Mouse (Mus musculus): ENCODE measurements around the gene Bad. TPM values are rescaled to one million over a fixed set of nuclear protein-coding genes. Genes with fewer than 3 reads are reported as not detected.

Bad gene
- polyA plus RNA-seq, 1 experiment from 2014 or later: 69.1 TPM

- H3K27me3 ChIP-seq (ENCODE audit: control insufficient read depth, insufficient read depth, low read length): peaks cover 28% of the 10 kb centered on the region
- H3K9me3 ChIP-seq (ENCODE audit: control insufficient read depth, low read depth, low read length): no peaks in the 10 kb centered on the region
- H3K9ac ChIP-seq (replicated peaks; ENCODE audit: low read depth, low read length): no peak overlapping the region
- peak overlapping the region; percentile 44; the same call in 1 of the 2 replicates for H3K27ac ChIP-seq (ENCODE audit: low read length)
- H3K36me3 ChIP-seq (ENCODE audit: control insufficient read depth, insufficient read depth, low read length): no peaks in the 10 kb centered on the region
- H3K4me2 ChIP-seq (replicated peaks; ENCODE audit: low read depth, low read length): peak overlapping the region; percentile 31
- peaks cover 5% of the 10 kb centered on the region for H3K4me1 ChIP-seq (ENCODE audit: control insufficient read depth, insufficient read depth, low read length)
- H3K4me3 ChIP-seq (ENCODE audit: low read depth, low read length): no peak overlapping the region
- WGBS: 13% methylated on average over 40 of the region's 40 CpGs
- ATAC-seq (ENCODE audit: insufficient number of reproducible peaks, insufficient read depth, low FRiP score, low read depth): no peak
Measured at GRCm38 (mm10) chr19:6925611-6926329, 15.9 kb upstream of the Bad start.

- Histone ChIP-seq H3K27ac (ENCODE audit: low read length) (peak overlapping the region; percentile 44; the same call in 1 of the 2 replicates), H3K4me1 (ENCODE audit: control insufficient read depth, insufficient read depth, low read length) (peaks cover 4% of the 10 kb centered on the region), H3K9ac (replicated peaks; ENCODE audit: low read depth, low read length) (no peak overlapping the region), H3K36me3 (ENCODE audit: control insufficient read depth, insufficient read depth, low read length) (no peaks in the 10 kb centered on the region), H3K4me2 (replicated peaks; ENCODE audit: low read depth, low read length) (peak overlapping the region; percentile 30), H3K9me3 (ENCODE audit: control insufficient read depth, low read depth, low read length) (no peaks in the 10 kb centered on the region), H3K27me3 (ENCODE audit: control insufficient read depth, insufficient read depth, low read length) (peaks cover 32% of the 10 kb centered on the region), H3K4me3 (ENCODE audit: low read depth, low read length) (peak overlapping the region; percentile 12)
- ATAC-seq (ENCODE audit: insufficient number of reproducible peaks, insufficient read depth, low FRiP score, low read depth): no peak
- WGBS: 20% methylated on average over 26 of the region's 26 CpGs
Measured at GRCm38 (mm10) chr19:6926559-6927255, 15.0 kb upstream of the Bad start.

- Histone ChIP-seq H3K36me3 (ENCODE audit: control insufficient read depth, insufficient read depth, low read length) (no peaks in the 10 kb centered on the region), H3K4me3 (ENCODE audit: low read depth, low read length) (0 out of 2 replicates have a peak overlapping the region, but pooled peaks have one; percentile 3), H3K4me2 (replicated peaks; ENCODE audit: low read depth, low read length) (no peak overlapping the region), H3K27me3 (ENCODE audit: control insufficient read depth, insufficient read depth, low read length) (peaks cover 44% of the 10 kb centered on the region), H3K4me1 (ENCODE audit: control insufficient read depth, insufficient read depth, low read length) (peaks cover 4% of the 10 kb centered on the region), H3K27ac (ENCODE audit: low read length) (no peak overlapping the region), H3K9me3 (ENCODE audit: control insufficient read depth, low read depth, low read length) (no peaks in the 10 kb centered on the region), H3K9ac (replicated peaks; ENCODE audit: low read depth, low read length) (no peak overlapping the region)
- no peak for ATAC-seq (ENCODE audit: insufficient number of reproducible peaks, insufficient read depth, low FRiP score, low read depth)
- 17% methylated on average over 9 of the region's 9 CpGs for WGBS
Measured at GRCm38 (mm10) chr19:6928080-6928479, 13.6 kb upstream of the Bad start.

- Histone ChIP-seq H3K9me3 (ENCODE audit: control insufficient read depth, low read depth, low read length) (no peaks in the 10 kb centered on the region), H3K4me2 (replicated peaks; ENCODE audit: low read depth, low read length) (no peak overlapping the region), H3K27ac (ENCODE audit: low read length) (no peak overlapping the region), H3K36me3 (ENCODE audit: control insufficient read depth, insufficient read depth, low read length) (no peaks in the 10 kb centered on the region), H3K4me1 (ENCODE audit: control insufficient read depth, insufficient read depth, low read length) (peaks cover 10% of the 10 kb centered on the region), H3K4me3 (ENCODE audit: low read depth, low read length) (no peak overlapping the region), H3K27me3 (ENCODE audit: control insufficient read depth, insufficient read depth, low read length) (peaks cover 51% of the 10 kb centered on the region), H3K9ac (replicated peaks; ENCODE audit: low read depth, low read length) (no peak overlapping the region)
- WGBS: 6% methylated on average over 2 of the region's 2 CpGs
- no peak for ATAC-seq (ENCODE audit: insufficient number of reproducible peaks, insufficient read depth, low FRiP score, low read depth)
Measured at GRCm38 (mm10) chr19:6931002-6931401, 10.7 kb upstream of the Bad start.

- 44% methylated on average over 1 of the region's 1 CpGs for WGBS
- peaks cover 10% of the 10 kb centered on the region; the same call in 1 of the 2 replicates for H3K4me1 ChIP-seq (ENCODE audit: control insufficient read depth, insufficient read depth, low read length)
- H3K36me3 ChIP-seq (ENCODE audit: control insufficient read depth, insufficient read depth, low read length): no peaks in the 10 kb centered on the region
Measured at GRCm38 (mm10) chr19:6932018-6932417, 9.6 kb upstream of the Bad start.

GRCm38 (mm10) chr19:6933102-6933435, 8.6 kb upstream of the Bad start:
- Histone ChIP-seq H3K27ac (ENCODE audit: low read length) (no peak overlapping the region), H3K27me3 (ENCODE audit: control insufficient read depth, insufficient read depth, low read length) (peaks cover 39% of the 10 kb centered on the region), H3K4me3 (ENCODE audit: low read depth, low read length) (no peak overlapping the region), H3K9ac (replicated peaks; ENCODE audit: low read depth, low read length) (no peak overlapping the region), H3K4me2 (replicated peaks; ENCODE audit: low read depth, low read length) (0 out of 2 replicates have a peak overlapping the region, but pooled peaks have one; percentile 83), H3K9me3 (ENCODE audit: control insufficient read depth, low read depth, low read length) (no peaks in the 10 kb centered on the region), H3K36me3 (ENCODE audit: control insufficient read depth, insufficient read depth, low read length) (no peaks in the 10 kb centered on the region), H3K4me1 (ENCODE audit: control insufficient read depth, insufficient read depth, low read length) (peaks cover 10% of the 10 kb centered on the region; the same call in 1 of the 2 replicates)
- no peak for ATAC-seq (ENCODE audit: insufficient number of reproducible peaks, insufficient read depth, low FRiP score, low read depth)
- 30% methylated on average over 4 of the region's 4 CpGs for WGBS

More at GRCm38 (mm10) chr19:6932018-6932417, 9.6 kb upstream of the Bad start:
- Histone ChIP-seq H3K27ac (ENCODE audit: low read length) (no peak overlapping the region), H3K4me2 (replicated peaks; ENCODE audit: low read depth, low read length) (no peak overlapping the region), H3K27me3 (ENCODE audit: control insufficient read depth, insufficient read depth, low read length) (peaks cover 44% of the 10 kb centered on the region), H3K9me3 (ENCODE audit: control insufficient read depth, low read depth, low read length) (no peaks in the 10 kb centered on the region), H3K9ac (replicated peaks; ENCODE audit: low read depth, low read length) (no peak overlapping the region), H3K4me3 (ENCODE audit: low read depth, low read length) (no peak overlapping the region)
- no peak for ATAC-seq (ENCODE audit: insufficient number of reproducible peaks, insufficient read depth, low FRiP score, low read depth)

- 5% methylated on average over 58 of the region's 58 CpGs for whole genome bisulfite sequencing
- ATAC-seq (ENCODE audit: insufficient number of reproducible peaks, insufficient read depth, low FRiP score, low read depth): no peak
Measured at GRCm38 (mm10) chr19:6933436-6934194, 8.0 kb upstream of the Bad start.

More at GRCm38 (mm10) chr19:6933436-6934194, 8.0 kb upstream of the Bad start:
- no peaks in the 10 kb centered on the region for H3K36me3 ChIP-seq (ENCODE audit: control insufficient read depth, insufficient read depth, low read length)
- peak overlapping the region; percentile 42 for H3K4me3 ChIP-seq (ENCODE audit: low read depth, low read length)
- H3K9ac ChIP-seq (replicated peaks; ENCODE audit: low read depth, low read length): peak overlapping the region; percentile 30; the same call in 1 of the 2 replicates
- H3K27me3 ChIP-seq (ENCODE audit: control insufficient read depth, insufficient read depth, low read length): peaks cover 39% of the 10 kb centered on the region
- H3K9me3 ChIP-seq (ENCODE audit: control insufficient read depth, low read depth, low read length): no peaks in the 10 kb centered on the region
- H3K27ac ChIP-seq (ENCODE audit: low read length): no peak overlapping the region
- H3K4me1 ChIP-seq (ENCODE audit: control insufficient read depth, insufficient read depth, low read length): peaks cover 10% of the 10 kb centered on the region; the same call in 1 of the 2 replicates
- peak overlapping the region; percentile 83 for H3K4me2 ChIP-seq (replicated peaks; ENCODE audit: low read depth, low read length)

Data from stomach, embryonic 14.5 days (tissue).